Mouse (Mus musculus) forebrain, embryonic 16.5 days (tissue): ENCODE measurements around the gene Gadl1. TPM values are rescaled to one million over a fixed set of nuclear protein-coding genes. Genes with fewer than 3 reads are reported as not detected.

Experiments used
- ATAC-seq: fragments of 200-750 bp; cut with Nextera tagmentation; 2 replicates; pipeline ENCODE4 v1.8.0; 2017; ENCODE audit warnings: mild to moderate bottlenecking, moderate library complexity
- H3K27ac ChIP-seq: fragments of 300-500 bp; sonication (generic); 2 replicates; pipeline ENCODE4 v1.5.1; 2014; ENCODE audit warnings: low read length, control low read depth
- H3K27me3 ChIP-seq: fragments of 300-500 bp; sonication (generic); replicated peaks from 2 replicates; pipeline ENCODE4 v1.6.1; 2014; ENCODE audit warnings: low read length; ENCODE audit not compliant: control insufficient read depth, insufficient read depth
- H3K36me3 ChIP-seq: fragments of 300-500 bp; sonication (generic); 2 replicates; pipeline ENCODE4 v1.6.1; 2014; ENCODE audit not compliant: control insufficient read depth, insufficient read depth
- H3K4me1 ChIP-seq: fragments of 300-500 bp; sonication (generic); replicated peaks from 2 replicates; pipeline ENCODE4 v1.6.1; 2014; ENCODE audit warnings: low read length; ENCODE audit not compliant: control insufficient read depth, insufficient read depth
- H3K4me2 ChIP-seq: fragments of 300-500 bp; sonication (generic); 2 replicates; pipeline ENCODE4 v1.6.1; 2014; ENCODE audit warnings: mild to moderate bottlenecking, low read length, control low read depth
- H3K4me3 ChIP-seq: fragments of 300-500 bp; sonication (generic); replicated peaks from 2 replicates; pipeline ENCODE4 v1.5.1; 2014; ENCODE audit warnings: mild to moderate bottlenecking, low read length, control low read depth
- H3K9ac ChIP-seq: fragments of 300-500 bp; sonication (generic); replicated peaks from 2 replicates; pipeline ENCODE4 v1.6.1; 2014; ENCODE audit warnings: low read depth, low read length, control low read depth
- H3K9me3 ChIP-seq: fragments of 300-500 bp; sonication (generic); 2 replicates; pipeline ENCODE4 v1.6.1; 2016; ENCODE audit warnings: low read length; ENCODE audit not compliant: control insufficient read depth
- WGBS: fragments of 180-500 bp; shearing (Covaris S2); extraction: QIAGEN DNeasy Blood & Tissue Kit; methylation state at CpG from one replicate; pipeline ENCODE4 v1.1.7; 2014; 5-methylcytosine and 5-hydroxymethylcytosine counted together
- polyA plus RNA-seq: library from polyadenylated mRNA; unstranded; fragments of >200 nt; fragmentation: Nextera tagmentation; extraction: Ambion mirVana; gene quantifications from 2 replicates; pipeline ENCODE4 v1.2.1, GENCODE M21; 2015

The Gadl1 gene
- polyA plus RNA-seq, 1 experiment from 2014 or later, result 0.24 TPM

DNA sequence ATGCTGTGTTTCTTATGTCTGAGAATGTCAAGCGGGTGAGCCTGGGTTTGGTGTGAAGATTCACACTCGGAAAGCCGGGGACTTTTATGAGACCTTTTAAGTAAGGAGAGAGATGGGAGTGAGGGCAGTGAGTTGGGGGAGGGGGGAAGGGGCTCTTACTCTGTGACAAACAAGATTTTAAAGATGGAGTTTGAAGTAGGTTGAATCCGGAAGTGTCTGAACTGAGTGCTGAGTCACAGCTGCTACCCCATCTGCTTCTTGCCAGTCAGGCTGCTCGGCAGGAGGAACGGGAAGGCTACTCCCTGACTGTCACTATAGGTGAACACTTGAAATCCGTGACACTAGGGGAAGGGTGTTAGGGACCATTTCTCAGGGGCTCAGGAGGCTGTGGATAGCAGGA lies 33.7 kb downstream of the Gadl1 start:
- WGBS, result 18% methylated on average over 7 of the region's 7 CpGs
- ATAC-seq, result peak; percentile 77
- Histone ChIP-seq H3K27ac (peak overlapping the region; percentile 83), H3K4me1 (peaks cover 13% of the 10 kb centered on the region), H3K4me2 (peak overlapping the region; percentile 38), H3K36me3 (no peaks in the 10 kb centered on the region), H3K27me3 (no peaks in the 10 kb centered on the region), H3K9ac (no peak overlapping the region), H3K9me3 (no peaks in the 10 kb centered on the region), H3K4me3 (no peak overlapping the region)

DNA sequence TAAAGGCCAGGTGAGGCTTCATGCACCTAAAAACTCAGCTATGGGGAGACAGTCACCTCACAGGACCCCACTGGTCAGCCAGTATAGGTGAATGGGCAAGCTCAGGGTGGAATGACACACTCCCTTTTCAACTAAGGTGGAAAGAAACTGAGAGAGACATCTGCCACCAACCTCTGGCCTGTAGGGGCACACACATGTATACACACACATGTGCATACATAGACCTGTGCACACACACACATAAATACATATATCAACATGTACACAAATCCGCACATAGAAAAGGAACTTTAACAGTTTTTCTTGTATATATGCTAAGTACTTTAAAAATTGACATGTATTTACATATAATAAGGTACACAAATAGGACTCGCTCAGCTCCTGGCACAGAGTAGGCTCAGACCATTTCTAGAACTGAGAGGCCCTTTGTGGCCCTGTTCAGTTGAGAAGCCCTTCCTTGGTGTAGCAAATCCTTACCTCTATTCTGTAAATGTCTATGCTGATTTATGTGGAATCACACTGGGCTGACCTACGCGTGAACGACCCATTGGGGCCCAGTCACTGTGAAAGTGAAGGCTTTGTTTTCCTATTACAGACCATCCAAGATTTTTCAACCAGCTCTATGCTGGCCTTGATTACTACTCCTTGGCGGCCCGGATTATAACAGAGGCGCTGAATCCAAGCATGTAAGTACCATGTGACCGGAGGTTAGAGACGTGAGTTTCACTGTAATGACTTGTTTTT lies 34.5 kb downstream of the Gadl1 start:
- Histone ChIP-seq H3K27ac (peak overlapping the region; percentile 83), H3K4me3 (no peak overlapping the region), H3K4me1 (peaks cover 13% of the 10 kb centered on the region), H3K4me2 (no peak overlapping the region), H3K36me3 (no peaks in the 10 kb centered on the region), H3K27me3 (no peaks in the 10 kb centered on the region), H3K9me3 (no peaks in the 10 kb centered on the region), H3K9ac (no peak overlapping the region)
- peak; percentile 38 for ATAC-seq
- WGBS, result 64% methylated on average over 10 of the region's 10 CpGs

DNA sequence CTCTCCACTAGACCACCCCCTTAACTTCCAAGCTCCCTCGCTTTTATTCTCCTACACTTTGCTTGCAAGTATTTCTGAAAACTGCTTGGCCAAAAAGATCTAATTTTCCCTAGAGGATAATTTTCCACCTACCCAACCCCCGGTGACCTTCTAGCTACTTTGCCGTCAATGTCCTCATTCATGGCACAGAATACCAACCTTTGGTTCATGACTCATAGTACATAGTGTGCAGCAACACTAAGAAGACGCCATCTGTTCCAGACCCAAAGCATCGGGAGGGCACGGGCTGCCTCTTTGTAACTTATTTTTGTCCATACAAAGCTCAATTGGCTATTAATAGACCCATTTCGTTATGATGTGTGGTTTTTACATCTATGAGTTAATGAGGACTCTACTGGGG lies 55.8 kb downstream of the Gadl1 start:
- no peak overlapping the region for H3K4me3 ChIP-seq
- H3K27ac ChIP-seq, result no peak overlapping the region
- H3K36me3 ChIP-seq, result no peaks in the 10 kb centered on the region
- H3K9ac ChIP-seq, result no peak overlapping the region
- no peaks in the 10 kb centered on the region for H3K4me1 ChIP-seq
- no peak for ATAC-seq
- H3K27me3 ChIP-seq, result no peaks in the 10 kb centered on the region
- 85% methylated on average over 7 of the region's 7 CpGs for WGBS
- H3K4me2 ChIP-seq, result no peak overlapping the region
- H3K9me3 ChIP-seq, result no peaks in the 10 kb centered on the region

DNA sequence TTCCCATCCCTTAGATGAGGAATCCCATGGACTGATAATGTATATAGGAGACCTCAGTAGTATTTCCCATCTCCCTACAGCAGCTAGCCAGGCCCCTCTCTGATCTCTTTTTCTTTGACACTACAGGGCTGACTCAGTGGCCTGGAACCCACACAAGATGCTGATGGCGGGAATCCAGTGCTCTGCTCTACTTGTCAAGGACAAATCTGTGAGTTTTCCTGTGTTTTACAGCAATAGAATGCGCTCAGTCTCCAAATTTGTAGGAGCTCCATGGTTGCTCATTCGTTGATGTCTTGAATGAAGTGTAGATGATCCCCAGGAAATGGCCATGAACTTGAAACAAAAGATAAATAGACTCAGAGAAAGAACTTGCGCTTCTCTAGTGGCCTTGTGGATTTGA lies 56.9 kb downstream of the Gadl1 start:
- no peak overlapping the region for H3K4me2 ChIP-seq
- 83% methylated on average over 4 of the region's 4 CpGs for WGBS
- H3K9me3 ChIP-seq, result no peaks in the 10 kb centered on the region
- H3K27ac ChIP-seq, result no peak overlapping the region
- H3K9ac ChIP-seq, result no peak overlapping the region
- no peaks in the 10 kb centered on the region for H3K27me3 ChIP-seq
- H3K4me1 ChIP-seq, result no peaks in the 10 kb centered on the region
- no peaks in the 10 kb centered on the region for H3K36me3 ChIP-seq
- no peak overlapping the region for H3K4me3 ChIP-seq
- no peak for ATAC-seq

DNA sequence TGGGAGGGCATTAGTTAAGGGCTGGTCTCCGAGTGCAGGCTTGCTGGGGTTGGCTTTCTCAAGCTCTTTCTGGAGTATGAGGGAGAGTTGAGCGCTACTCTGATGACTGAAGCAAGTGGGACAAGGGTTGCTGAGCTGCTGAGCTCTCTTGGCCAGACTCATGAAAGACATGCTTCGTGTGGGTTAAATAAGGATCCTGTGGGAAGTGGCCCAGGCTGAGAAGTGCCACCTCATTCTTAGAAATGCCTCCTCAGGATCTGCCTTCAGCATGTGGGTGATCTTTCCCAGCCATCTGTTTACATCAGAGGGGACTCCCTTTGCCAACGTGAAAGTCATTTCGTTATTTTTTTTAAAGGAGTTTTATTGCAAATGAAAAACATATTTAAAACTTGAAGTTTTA lies 57.5 kb downstream of the Gadl1 start:
- Histone ChIP-seq H3K27ac (no peak overlapping the region), H3K9ac (no peak overlapping the region), H3K9me3 (no peaks in the 10 kb centered on the region), H3K4me1 (no peaks in the 10 kb centered on the region), H3K27me3 (no peaks in the 10 kb centered on the region), H3K4me2 (no peak overlapping the region), H3K36me3 (no peaks in the 10 kb centered on the region), H3K4me3 (no peak overlapping the region)
- no peak for ATAC-seq
- 87% methylated on average over 5 of the region's 5 CpGs for WGBS

DNA sequence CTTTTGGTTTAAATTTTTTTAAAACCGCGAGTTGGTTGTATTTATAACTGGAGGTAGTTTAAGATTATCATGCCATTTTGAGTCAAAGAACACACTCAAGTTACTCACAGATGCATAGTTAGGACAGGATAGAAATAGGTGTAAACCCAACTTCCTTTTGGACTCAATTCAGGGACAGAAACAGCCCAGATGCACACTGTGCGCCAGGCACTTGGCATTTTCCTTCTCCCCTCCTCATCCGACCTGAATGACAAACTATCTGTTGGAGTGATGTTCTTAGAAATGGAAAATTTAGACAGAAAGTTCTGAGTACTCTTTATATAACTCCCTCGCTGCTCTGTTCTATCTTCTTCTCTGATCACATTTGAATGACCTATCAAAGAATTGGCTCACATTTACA lies 58.4 kb downstream of the Gadl1 start:
- Histone ChIP-seq H3K36me3 (no peaks in the 10 kb centered on the region), H3K4me3 (no peak overlapping the region), H3K27ac (no peak overlapping the region), H3K9me3 (no peaks in the 10 kb centered on the region), H3K4me2 (no peak overlapping the region), H3K4me1 (no peaks in the 10 kb centered on the region), H3K9ac (no peak overlapping the region), H3K27me3 (no peaks in the 10 kb centered on the region)
- WGBS, result 86% methylated on average over 5 of the region's 5 CpGs
- no peak for ATAC-seq

DNA sequence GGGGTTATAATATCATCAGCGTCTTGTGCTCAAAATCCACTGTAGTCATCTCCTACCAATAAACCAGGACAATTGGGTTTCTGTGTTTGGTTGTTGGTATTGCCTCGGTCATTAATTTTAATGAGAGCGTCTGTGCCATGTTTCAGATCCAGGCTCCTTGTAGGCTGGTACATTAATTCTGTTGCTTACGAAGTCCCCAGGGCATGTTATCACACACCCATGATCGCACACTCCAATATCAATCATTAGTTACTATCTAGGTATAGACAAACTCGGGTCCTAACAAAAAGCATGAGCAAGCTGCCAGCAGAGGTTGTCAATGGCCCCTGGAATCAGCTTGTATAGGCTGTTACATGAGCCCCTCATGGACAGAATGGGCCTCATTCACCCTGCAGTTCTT lies 67.6 kb downstream of the Gadl1 start:
- Histone ChIP-seq H3K4me1 (peaks cover 13% of the 10 kb centered on the region), H3K9me3 (no peaks in the 10 kb centered on the region; the same call in 1 of the 2 replicates), H3K27me3 (no peaks in the 10 kb centered on the region), H3K27ac (peak overlapping the region; percentile 28; the same call in 1 of the 2 replicates), H3K4me3 (no peak overlapping the region), H3K4me2 (no peak overlapping the region), H3K36me3 (no peaks in the 10 kb centered on the region), H3K9ac (no peak overlapping the region)
- peak; percentile 82 for ATAC-seq
- 47% methylated on average over 6 of the region's 6 CpGs for WGBS

DNA sequence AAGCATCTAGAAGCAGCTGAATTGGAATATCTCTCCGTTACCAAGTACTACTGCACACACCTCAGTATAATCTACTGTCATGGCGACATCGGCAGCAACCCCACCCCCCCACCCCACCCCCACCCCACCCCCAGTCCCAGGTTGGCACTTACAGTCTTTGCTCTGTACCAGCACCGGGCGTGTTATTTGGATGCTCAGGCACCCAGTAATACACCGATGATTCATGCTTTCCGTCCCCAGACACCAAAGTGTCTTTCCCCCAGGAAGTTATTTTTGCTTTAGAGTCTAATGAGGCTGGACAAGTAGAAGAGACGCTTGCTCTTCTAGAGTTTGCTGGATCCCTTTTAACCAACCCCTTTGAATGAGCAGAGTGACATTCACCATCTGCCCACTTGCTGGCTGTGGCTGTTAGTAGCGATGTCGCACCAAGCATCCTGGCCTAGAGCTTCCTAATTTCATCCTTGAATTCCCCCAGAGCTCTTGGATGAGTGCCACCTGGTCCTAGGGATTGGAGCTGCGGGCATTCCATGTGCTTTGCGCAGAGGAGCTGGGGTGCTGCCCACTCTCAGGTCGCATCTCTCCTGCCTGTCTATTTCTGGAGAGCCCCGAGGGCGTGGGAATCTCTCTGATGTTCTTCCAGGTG lies 68.5 kb downstream of the Gadl1 start:
- Histone ChIP-seq H3K27ac (peak overlapping the region; percentile 28; the same call in 1 of the 2 replicates), H3K9me3 (no peaks in the 10 kb centered on the region; the same call in 1 of the 2 replicates), H3K4me1 (peaks cover 13% of the 10 kb centered on the region), H3K27me3 (no peaks in the 10 kb centered on the region), H3K9ac (no peak overlapping the region), H3K4me3 (no peak overlapping the region), H3K36me3 (no peaks in the 10 kb centered on the region), H3K4me2 (no peak overlapping the region)
- WGBS, result 64% methylated on average over 15 of the region's 15 CpGs
- peak; percentile 76 for ATAC-seq

DNA sequence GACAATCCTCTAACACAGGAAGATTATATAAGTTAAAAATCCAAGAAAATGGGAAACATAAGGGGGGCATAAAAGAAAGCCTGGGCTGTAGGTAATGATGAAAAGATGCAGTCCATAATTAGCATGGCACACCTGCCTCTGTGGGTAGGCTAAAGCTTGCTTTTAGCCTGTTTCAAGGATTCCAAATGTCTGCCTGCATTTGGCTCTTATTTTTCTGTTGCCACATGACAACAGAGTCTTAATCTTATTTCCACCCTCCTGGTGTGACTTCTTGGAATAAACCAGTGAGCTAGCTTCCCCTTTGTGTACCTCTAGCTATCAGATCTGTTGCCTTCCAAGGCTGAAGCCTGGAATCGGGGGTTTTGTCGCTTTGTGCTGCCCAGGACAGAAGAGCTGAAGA lies 69.2 kb downstream of the Gadl1 start:
- no peaks in the 10 kb centered on the region for H3K36me3 ChIP-seq
- 0 out of 2 replicates have a peak overlapping the region, but pooled peaks have one; percentile 1 for H3K27ac ChIP-seq
- no peak overlapping the region for H3K4me3 ChIP-seq
- H3K9me3 ChIP-seq, result no peaks in the 10 kb centered on the region; the same call in 1 of the 2 replicates
- 60% methylated on average over 2 of the region's 2 CpGs for WGBS
- H3K4me2 ChIP-seq, result no peak overlapping the region
- no peaks in the 10 kb centered on the region for H3K27me3 ChIP-seq
- no peak for ATAC-seq
- H3K4me1 ChIP-seq, result peaks cover 13% of the 10 kb centered on the region
- H3K9ac ChIP-seq, result no peak overlapping the region
